Mouse (Mus musculus) ovary, postnatal 36 days (tissue): ENCODE data around the gene Tmem178b.
A peak's percentile ranks its signal among the peaks of the same experiment; 100 is the strongest.

Experiments used
- DNase-seq: peaks from one replicate; pipeline ENCODE4 v3.0.0; 2022; ENCODE audit warnings: low spot score, mixed read lengths

The Tmem178b gene

GRCm38 (mm10) chr6:40078353-40078752, 205.3 kb downstream of the Tmem178b start:
- DNase-seq, result no peak

GRCm38 (mm10) chr6:40083726-40084125, 210.7 kb downstream of the Tmem178b start:
- DNase-seq, result no peak

GRCm38 (mm10) chr6:40091250-40091651, 218.2 kb downstream of the Tmem178b start:
- no peak for DNase-seq

DNA sequence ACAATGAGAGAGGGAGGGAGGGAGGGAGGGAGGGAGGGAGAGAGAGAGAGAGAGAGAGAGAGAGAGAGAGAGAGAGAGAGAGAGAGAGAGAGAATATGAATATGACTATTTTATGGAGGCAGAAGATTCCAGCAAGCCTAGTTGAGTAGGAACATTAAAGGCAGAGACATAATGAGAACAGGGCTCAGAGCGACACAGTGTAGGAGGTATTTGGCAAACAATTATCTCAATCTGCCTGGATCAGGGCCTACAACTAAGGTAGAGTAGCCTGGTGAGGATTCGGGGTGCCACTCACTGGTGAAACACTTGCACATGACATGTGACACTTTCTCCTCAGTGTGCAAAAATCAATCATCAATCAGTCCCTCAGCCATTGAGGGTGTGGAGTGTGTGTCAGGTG, 225.4 kb downstream of the Tmem178b start:
- DNase-seq, result no peak

GRCm38 (mm10) chr6:40101785-40102184, 228.7 kb downstream of the Tmem178b start:
- DNase-seq, result no peak

DNA sequence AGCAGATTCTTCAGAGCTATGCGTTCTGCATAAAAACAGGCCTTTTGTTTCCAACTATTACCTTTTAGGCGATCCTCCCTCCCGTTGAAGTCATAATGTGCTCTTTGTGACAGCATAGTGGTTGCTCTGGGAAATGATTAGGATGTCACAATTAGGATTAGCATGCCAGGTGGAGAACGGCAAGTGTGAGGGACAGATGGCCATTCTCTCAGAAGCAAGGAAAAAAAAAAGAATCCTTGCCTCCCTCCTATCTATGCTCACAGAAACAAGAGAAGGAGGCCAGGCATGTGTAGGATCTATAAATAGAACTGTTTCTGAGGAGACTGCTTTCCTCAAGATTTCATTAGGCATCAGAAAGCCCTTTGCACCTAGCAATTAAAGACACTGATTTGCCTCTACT, 229.8 kb downstream of the Tmem178b start:
- DNase-seq, result no peak

- no peak for DNase-seq
Measured at GRCm38 (mm10) chr6:40110029-40110428, 237.0 kb downstream of the Tmem178b start.

DNA sequence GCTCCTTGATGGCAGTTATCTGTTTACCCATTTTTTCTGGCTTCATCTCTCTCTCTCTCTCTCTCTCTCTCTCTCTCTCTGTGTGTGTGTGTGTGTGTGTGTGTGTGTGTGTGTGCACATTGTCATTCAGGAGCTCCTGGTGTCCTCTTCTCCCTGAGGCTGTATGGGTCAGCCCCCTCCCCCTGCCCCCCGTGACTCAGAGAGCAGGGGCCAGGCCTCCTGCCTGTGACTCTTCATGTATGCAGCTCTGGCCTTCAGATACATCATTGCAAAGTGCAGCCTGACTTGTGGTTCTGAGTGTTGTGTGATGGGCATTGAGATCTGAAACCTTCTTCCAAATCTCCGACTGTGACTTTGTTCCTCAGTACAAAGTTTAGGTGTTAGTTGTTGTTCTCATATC, 237.7 kb downstream of the Tmem178b start:
- no peak for DNase-seq

DNA sequence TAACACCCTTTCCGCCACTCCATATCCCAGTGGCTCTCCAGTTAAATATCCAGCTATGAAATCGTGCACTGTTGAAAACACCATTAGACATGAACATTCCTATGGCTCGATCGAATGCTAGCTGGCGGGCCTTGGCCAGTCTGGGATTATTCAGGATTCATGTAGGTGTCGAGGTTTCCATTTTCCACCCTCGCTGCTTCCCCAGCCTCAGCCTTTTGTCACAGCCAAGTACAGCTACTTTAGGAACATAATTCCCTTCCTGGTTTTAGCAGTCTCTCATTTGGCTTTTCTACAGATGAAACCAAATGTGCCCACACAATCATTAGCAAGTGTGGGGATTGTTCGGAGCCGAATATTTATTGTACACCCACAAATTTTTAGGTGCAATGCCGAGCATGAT, 239.4 kb downstream of the Tmem178b start:
- no peak for DNase-seq

- no peak for DNase-seq
Measured at GRCm38 (mm10) chr6:40116225-40116624, 243.2 kb downstream of the Tmem178b start.

GRCm38 (mm10) chr6:40120176-40120575, 247.1 kb downstream of the Tmem178b start:
- no peak for DNase-seq

GRCm38 (mm10) chr6:40121494-40121893, 248.4 kb downstream of the Tmem178b start:
- DNase-seq, result no peak

GRCm38 (mm10) chr6:40123070-40123690, 250.1 kb downstream of the Tmem178b start:
- peak; percentile 5 for DNase-seq

GRCm38 (mm10) chr6:40123960-40124359, 250.9 kb downstream of the Tmem178b start:
- DNase-seq, result no peak

- no peak for DNase-seq
Measured at GRCm38 (mm10) chr6:40128716-40129115, 255.6 kb downstream of the Tmem178b start.

- DNase-seq, result no peak
Measured at GRCm38 (mm10) chr6:40131936-40132335, 258.9 kb downstream of the Tmem178b start.

- no peak for DNase-seq
Measured at GRCm38 (mm10) chr6:40133436-40133835, 260.4 kb downstream of the Tmem178b start.

GRCm38 (mm10) chr6:40135716-40136115, 262.6 kb downstream of the Tmem178b start:
- no peak for DNase-seq

- no peak for DNase-seq
Measured at GRCm38 (mm10) chr6:40137346-40137745, 264.3 kb downstream of the Tmem178b start.

DNA sequence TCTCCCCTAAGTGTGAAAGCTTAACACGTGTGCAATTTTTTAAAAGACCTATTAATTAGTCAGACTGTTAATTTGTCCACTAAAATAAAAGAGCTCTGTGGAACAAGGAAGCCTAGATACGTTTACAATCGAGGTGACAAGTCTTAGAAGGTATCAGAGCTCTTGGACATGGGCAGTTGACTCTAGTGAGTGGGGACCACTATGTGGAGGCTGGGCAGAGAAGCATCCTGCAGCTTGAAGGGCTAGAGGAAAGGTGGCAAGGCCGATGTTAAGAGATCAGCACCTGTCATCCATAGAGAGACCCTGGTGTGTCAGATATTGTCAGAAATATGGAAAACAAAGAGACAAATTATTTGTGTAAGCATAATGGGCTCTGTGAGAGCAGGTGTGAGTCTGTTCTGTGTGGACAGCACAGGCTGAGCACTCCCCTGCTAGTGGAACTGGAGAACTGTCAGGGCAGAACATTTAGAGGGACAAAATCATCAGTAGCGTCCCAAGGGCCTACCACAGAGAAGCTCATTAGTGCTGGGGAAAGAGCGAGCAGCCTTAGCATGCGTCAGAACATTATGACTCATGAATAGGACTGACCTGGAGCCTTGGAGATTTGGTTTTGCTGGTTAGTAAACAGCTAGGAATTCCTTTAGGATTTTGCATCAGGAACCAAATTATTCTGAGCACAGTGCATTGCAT, 264.9 kb downstream of the Tmem178b start:
- DNase-seq, result no peak

DNA sequence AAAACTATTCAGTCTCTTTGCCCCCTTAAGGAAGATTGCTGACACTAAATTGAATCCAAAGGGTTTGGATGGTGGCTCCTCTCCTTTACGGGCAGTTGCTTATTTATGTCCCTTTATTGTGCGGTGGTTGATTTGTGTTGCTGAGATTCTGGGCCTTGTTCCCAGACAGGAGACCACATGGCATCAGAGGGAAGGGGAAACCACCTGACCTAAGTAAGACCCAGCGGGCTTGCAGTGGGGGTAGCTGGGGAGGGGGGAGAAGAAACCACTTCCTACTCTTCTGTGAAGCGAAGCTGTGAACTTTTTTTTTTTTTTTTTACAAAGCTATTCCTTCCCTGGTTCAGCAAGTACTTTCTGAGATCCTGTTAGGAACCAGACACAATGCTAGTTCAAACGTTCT, 269.5 kb downstream of the Tmem178b start:
- no peak for DNase-seq

- DNase-seq, result no peak
Measured at GRCm38 (mm10) chr6:40144371-40144770, 271.3 kb downstream of the Tmem178b start.

DNA sequence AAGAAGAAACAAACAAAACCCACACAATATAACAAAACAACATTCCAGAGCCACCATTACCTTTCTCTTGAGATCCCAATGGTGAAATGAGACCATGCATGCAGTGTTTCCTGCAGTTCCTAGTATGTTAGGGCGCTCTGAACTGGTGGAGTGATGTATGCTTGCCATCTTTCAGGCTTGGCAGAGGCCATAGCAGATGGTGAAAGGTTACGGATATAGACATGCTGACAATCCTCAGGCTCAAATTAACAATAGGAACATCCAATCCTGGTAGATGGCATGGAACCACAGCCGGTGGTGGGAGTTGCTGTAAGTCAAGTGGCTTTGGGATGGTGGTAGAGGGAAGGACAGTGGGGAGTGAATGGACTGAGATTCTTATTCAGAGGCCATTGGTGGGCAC, 272.5 kb downstream of the Tmem178b start:
- no peak for DNase-seq

GRCm38 (mm10) chr6:40152241-40152640, 279.2 kb downstream of the Tmem178b start:
- no peak for DNase-seq
